Mouse (Mus musculus): Measurements from ENCODE around the gene Amigo3.

Gene Amigo3

GRCm38 (mm10) chr9:108090611-108091120, 37.7 kb downstream of the Amigo3 start:
- no peak for DNase-seq

GRCm38 (mm10) chr9:108093586-108093985, 40.6 kb downstream of the Amigo3 start:
- peak in 1 of 2 experiments; percentile 58 for DNase-seq

- peak; percentile 94 to 97 for DNase-seq
Observed at GRCm38 (mm10) chr9:108094184-108094941, 41.4 kb downstream of the Amigo3 start, which contains the start of gene Apeh. Apeh (minus strand) TSS chr9:108094606.

GRCm38 (mm10) chr9:108094998-108095411, 42.0 kb downstream of the Amigo3 start:
- DNase-seq: peak; percentile 55 to 61

- DNase-seq: peak; percentile 76 to 83
Observed at GRCm38 (mm10) chr9:108095518-108095917, 42.6 kb downstream of the Amigo3 start.

- no peak for DNase-seq
Observed at GRCm38 (mm10) chr9:108095949-108096712, 43.2 kb downstream of the Amigo3 start.

GRCm38 (mm10) chr9:108099619-108100018, 46.7 kb downstream of the Amigo3 start:
- DNase-seq: peak; percentile 73 to 74

- DNase-seq: peak; percentile 78
Observed at GRCm38 (mm10) chr9:108104766-108105548, 52.0 kb downstream of the Amigo3 start.
